Mouse (Mus musculus) myocyte (in vitro differentiated cells): Measurements from ENCODE around the gene Cxcl14. TPM values are rescaled to one million over a fixed set of nuclear protein-coding genes. Genes with fewer than 3 reads are reported as not detected.

ENCODE experiments used
- H3K27me3 ChIP-seq: one replicate; pipeline ENCODE4 v1.6.1; 2011; ENCODE audit not compliant: control insufficient read depth, insufficient read depth, insufficient read length
- H3K36me3 ChIP-seq: one replicate; pipeline ENCODE4 v1.6.1; 2011; ENCODE audit not compliant: control insufficient read depth, insufficient read depth
- H3K4me2 ChIP-seq: one replicate; pipeline ENCODE4 v1.6.1; 2011; ENCODE audit warnings: low read depth, control low read depth
- H3K4me3 ChIP-seq: one replicate; pipeline ENCODE4 v1.5.1; 2011; ENCODE audit warnings: mild to moderate bottlenecking, control low read depth, moderate library complexity
- H3K79me2 ChIP-seq: one replicate; pipeline ENCODE4 v1.6.1; 2011; ENCODE audit not compliant: control insufficient read depth, insufficient read depth
- H3ac ChIP-seq: one replicate; pipeline ENCODE4 v1.6.1; 2011; ENCODE audit not compliant: control insufficient read depth, insufficient read length
- CEBPB ChIP-seq: IDR thresholded peaks from 2 replicates; pipeline ENCODE4 v1.6.1; 2011; ENCODE audit warnings: mild to moderate bottlenecking, moderate library complexity; ENCODE audit not compliant: poor library complexity, insufficient read depth, severe bottlenecking
- E2F4 ChIP-seq: IDR thresholded peaks from one replicate; pipeline ENCODE4 v1.6.1; 2011; ENCODE audit warnings: mild to moderate bottlenecking, control low read depth, moderate library complexity; ENCODE audit not compliant: insufficient read depth
- MAX ChIP-seq: IDR thresholded peaks from one replicate; pipeline ENCODE4 v1.6.1; 2011; ENCODE audit warnings: low read depth, mild to moderate bottlenecking, control low read depth
- MYOD1 ChIP-seq, 3 experiments: IDR thresholded peaks; one replicate each; pipeline ENCODE4 v1.6.1; 2011; ENCODE audit warnings: control low read depth in 2 of 3, low read depth in 2 of 3, mild to moderate bottlenecking in 2 of 3, moderate library complexity in 1 of 3; ENCODE audit not compliant: insufficient read length in 2 of 3, control insufficient read depth in 1 of 3
- MYOG ChIP-seq, 3 experiments: IDR thresholded peaks; one replicate each; pipeline ENCODE4 v1.6.1; 2011; ENCODE audit warnings: control low read depth in 2 of 3, low read depth in 2 of 3, mild to moderate bottlenecking in 2 of 3; ENCODE audit not compliant: insufficient read length in 2 of 3, control insufficient read depth in 1 of 3, insufficient read depth in 1 of 3
- POLR2A ChIP-seq: IDR thresholded peaks from one replicate; pipeline ENCODE4 v1.6.1; 2011; ENCODE audit warnings: low read depth, mild to moderate bottlenecking, control low read depth, moderate library complexity; ENCODE audit not compliant: insufficient read length
- POLR2AphosphoS2 ChIP-seq: IDR thresholded peaks from one replicate; pipeline ENCODE4 v1.6.1; 2011; ENCODE audit warnings: low read depth, control low read depth; ENCODE audit not compliant: insufficient read length
- REST ChIP-seq: IDR thresholded peaks from one replicate; pipeline ENCODE4 v1.6.1; 2011; ENCODE audit warnings: mild to moderate bottlenecking, control low read depth, moderate library complexity; ENCODE audit not compliant: insufficient read depth, insufficient read length
- SRF ChIP-seq: IDR thresholded peaks from one replicate; pipeline ENCODE4 v1.6.1; 2011; ENCODE audit warnings: low read depth; ENCODE audit not compliant: control insufficient read depth, insufficient read length
- TCF12 ChIP-seq: IDR thresholded peaks from one replicate; pipeline ENCODE4 v1.6.1; 2011; ENCODE audit warnings: mild to moderate bottlenecking, control low read depth; ENCODE audit not compliant: poor library complexity, insufficient read depth, severe bottlenecking
- TCF3 ChIP-seq: IDR thresholded peaks from one replicate; pipeline ENCODE4 v1.6.1; 2011; ENCODE audit warnings: low read depth, control low read depth; ENCODE audit not compliant: insufficient read length
- USF1 ChIP-seq: IDR thresholded peaks from one replicate; pipeline ENCODE4 v1.6.1; 2011; ENCODE audit warnings: low read depth, mild to moderate bottlenecking, control low read depth, moderate library complexity
- polyA plus RNA-seq: library from polyadenylated mRNA; unstranded; fragments of >200 nt; fragmentation: generic; extraction: Trizol; gene quantifications from one replicate; pipeline ENCODE4 v1.2.1, GENCODE M21; 2012; ENCODE audit warnings: missing spikeins

The Cxcl14 gene
- polyA plus RNA-seq, 1 experiment, result not detected

- no peak overlapping the region for H3K4me3 ChIP-seq
- no peaks in the 10 kb centered on the region for H3K79me2 ChIP-seq
- no peaks in the 10 kb centered on the region for H3K36me3 ChIP-seq
- no peak for TF ChIP-seq MYOD1 (IDR thresholded peaks at IDR 0.05; ENCODE audit: control insufficient read depth in 1 of 3, insufficient read length in 2 of 3, low read depth in 2 of 3)
- TF ChIP-seq CEBPB, result no peak
- TF ChIP-seq POLR2AphosphoS2, result no peak
- no peak for TF ChIP-seq MYOG (IDR thresholded peaks at IDR 0.05; ENCODE audit: control insufficient read depth in 1 of 3, insufficient read depth in 1 of 3, insufficient read length in 2 of 3, low read depth in 2 of 3)
- no peak for TF ChIP-seq USF1
- no peak for TF ChIP-seq SRF
- TF ChIP-seq MAX, result no peak
- no peak for TF ChIP-seq E2F4
- TF ChIP-seq POLR2A, result no peak
- TF ChIP-seq REST, result no peak
- no peak for TF ChIP-seq TCF3
- H3ac ChIP-seq, result no peak overlapping the region
- no peak overlapping the region for H3K4me2 ChIP-seq
- H3K27me3 ChIP-seq, result peaks cover 42% of the 10 kb centered on the region
Measured at GRCm38 (mm10) chr13:56260344-56260780, 36.0 kb downstream of the Cxcl14 start.

DNA sequence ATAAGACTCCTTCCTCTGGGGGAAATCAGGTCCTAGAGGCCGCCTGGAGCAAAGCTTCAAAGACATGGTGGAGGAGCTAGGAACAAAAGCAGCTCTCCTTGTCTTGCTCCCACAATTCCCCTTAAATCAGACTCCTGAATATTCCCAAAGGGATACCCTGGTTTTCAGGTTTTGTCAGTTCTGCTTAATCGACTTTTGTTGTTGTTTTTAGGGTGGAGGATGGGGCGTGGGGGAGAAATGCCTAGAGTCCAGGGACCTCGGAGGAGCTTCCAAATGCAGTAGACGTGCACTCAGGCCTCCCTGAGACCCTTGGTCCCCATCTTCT, 36.5 kb downstream of the Cxcl14 start:
- no peaks in the 10 kb centered on the region for H3K79me2 ChIP-seq
- TF ChIP-seq TCF3, result no peak
- TF ChIP-seq E2F4, result no peak
- no peak for TF ChIP-seq USF1
- no peak for TF ChIP-seq CEBPB
- no peak for TF ChIP-seq POLR2AphosphoS2
- TF ChIP-seq POLR2A, result no peak
- TF ChIP-seq MYOG (IDR thresholded peaks at IDR 0.05; ENCODE audit: control insufficient read depth in 1 of 3, insufficient read depth in 1 of 3, insufficient read length in 2 of 3, low read depth in 2 of 3), result no peak
- no peaks in the 10 kb centered on the region for H3K36me3 ChIP-seq
- H3K4me3 ChIP-seq, result no peak overlapping the region
- H3K4me2 ChIP-seq, result no peak overlapping the region
- H3K27me3 ChIP-seq, result peaks cover 47% of the 10 kb centered on the region
- H3ac ChIP-seq, result no peak overlapping the region

- Histone ChIP-seq H3K27me3 (peaks cover 49% of the 10 kb centered on the region), H3K36me3 (no peaks in the 10 kb centered on the region), H3K79me2 (no peaks in the 10 kb centered on the region), H3K4me3 (no peak overlapping the region), H3K4me2 (no peak overlapping the region), H3ac (no peak overlapping the region)
- no peak for TF ChIP-seq E2F4
- no peak for TF ChIP-seq MYOD1 (IDR thresholded peaks at IDR 0.05; ENCODE audit: control insufficient read depth in 1 of 3, insufficient read length in 2 of 3, low read depth in 2 of 3)
- no peak for TF ChIP-seq POLR2A
- TF ChIP-seq MAX, result no peak
- TF ChIP-seq TCF3, result no peak
- TF ChIP-seq USF1, result no peak
- TF ChIP-seq TCF12, result no peak
- TF ChIP-seq SRF, result no peak
- no peak for TF ChIP-seq CEBPB
- no peak for TF ChIP-seq REST
- TF ChIP-seq MYOG (IDR thresholded peaks at IDR 0.05; ENCODE audit: control insufficient read depth in 1 of 3, insufficient read depth in 1 of 3, insufficient read length in 2 of 3, low read depth in 2 of 3), result no peak
- TF ChIP-seq POLR2AphosphoS2, result no peak
Measured at GRCm38 (mm10) chr13:56259021-56259925, 37.1 kb downstream of the Cxcl14 start.

DNA sequence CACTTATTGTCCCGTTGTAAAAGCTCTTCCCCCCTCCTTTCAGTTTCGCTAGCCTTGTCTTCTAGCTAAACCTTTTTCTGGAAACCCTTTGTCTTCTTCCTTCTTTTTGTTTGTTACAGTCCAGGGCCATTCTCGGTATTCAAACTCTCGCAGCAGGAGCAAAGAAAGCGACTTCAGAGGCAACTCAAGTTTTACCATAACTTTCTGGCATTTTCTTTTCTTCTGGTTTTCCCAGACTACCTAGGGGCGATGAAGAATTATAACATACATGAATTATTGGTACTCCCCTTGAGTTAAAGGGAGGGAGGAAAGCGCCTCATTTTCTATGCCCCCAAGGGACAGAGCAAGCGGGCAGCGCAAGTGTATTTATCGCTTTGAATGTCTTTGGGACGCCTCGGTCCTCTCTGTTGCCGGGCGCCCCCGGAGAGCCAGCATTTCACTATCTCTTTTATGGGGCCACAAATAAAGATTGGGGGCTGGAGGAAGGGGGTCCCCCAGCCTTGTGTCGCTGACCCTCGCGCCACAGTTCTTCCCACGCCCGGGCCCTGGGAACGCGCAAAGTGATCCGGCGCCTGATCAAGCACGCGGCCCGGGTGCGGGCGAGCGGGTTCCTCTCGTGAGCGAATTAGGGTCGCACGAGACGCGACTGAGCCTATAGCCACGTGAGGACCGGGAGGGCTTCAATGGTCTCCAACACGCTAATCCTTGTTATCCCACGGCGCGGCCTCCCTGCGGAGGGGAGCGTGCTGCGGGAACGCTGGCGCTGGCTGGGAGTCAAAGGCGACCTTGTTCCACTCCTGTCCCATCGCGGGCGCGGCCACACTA, 37.9 kb downstream of the Cxcl14 start:
- H3K27me3 ChIP-seq, result peaks cover 58% of the 10 kb centered on the region
- no peak overlapping the region for H3K4me2 ChIP-seq
- no peaks in the 10 kb centered on the region for H3K36me3 ChIP-seq
- TF ChIP-seq SRF, result no peak
- TF ChIP-seq TCF12, result no peak
- TF ChIP-seq TCF3, result no peak
- TF ChIP-seq E2F4, result no peak
- no peak for TF ChIP-seq MYOG (IDR thresholded peaks at IDR 0.05; ENCODE audit: control insufficient read depth in 1 of 3, insufficient read depth in 1 of 3, insufficient read length in 2 of 3, low read depth in 2 of 3)
- TF ChIP-seq POLR2A, result no peak
- no peak for TF ChIP-seq MYOD1 (IDR thresholded peaks at IDR 0.05; ENCODE audit: control insufficient read depth in 1 of 3, insufficient read length in 2 of 3, low read depth in 2 of 3)
- no peak for TF ChIP-seq USF1
- no peak for TF ChIP-seq POLR2AphosphoS2
- TF ChIP-seq REST, result no peak
- TF ChIP-seq MAX, result no peak
- TF ChIP-seq CEBPB, result no peak
- no peaks in the 10 kb centered on the region for H3K79me2 ChIP-seq
- no peak overlapping the region for H3K4me3 ChIP-seq
- no peak overlapping the region for H3ac ChIP-seq
